Comparison of ENCODE assay signal across 25 mouse cellular contexts in genomic region chr8:47784436-47784835, GRCm38 (mm10). TPM values are rescaled to one million over a fixed set of nuclear protein-coding genes. Genes with fewer than 3 reads are reported as not detected.
DNase-seq lines count a peak whose midpoint lies in the region; ATAC-seq and TF ChIP-seq lines count a peak whose summit lies in the region.
"Had no signal": no experiment of that assay in that cellular context is flagged by ENCODE, and none has a peak within 500 bp of the region (broad histone marks: within the 10 kb centered on the region; RNA-seq: fewer than 3 reads in every experiment).

No protein-coding gene starts in this region.

- WGBS in heart, embryonic 10.5 days: 82% methylated on average over 7 of the region's 7 CpGs
- WGBS in stomach, postnatal 0 days: 62% methylated on average over 7 of the region's 7 CpGs
- 93% methylated on average over 7 of the region's 7 CpGs for WGBS in hindbrain, embryonic 14.5 days

- intact Hi-C loops in gastrocnemius, postnatal 14 days (cut with DNase I; ENCODE audit: low total_unique reads): no loop called here

- no peaks in the 10 kb centered on the region for H3K27me3 ChIP-seq in heart, embryonic 10.5 days (ENCODE audit: insufficient read depth, poor library complexity, severe bottlenecking)
- no peaks in the 10 kb centered on the region for H3K27me3 ChIP-seq in stomach, postnatal 0 days (ENCODE audit: control insufficient read depth, insufficient read depth, low read length)
- no peaks in the 10 kb centered on the region for H3K27me3 ChIP-seq in hindbrain, embryonic 14.5 days (ENCODE audit: control insufficient read depth, insufficient read depth, low read length)
- H3K27me3 ChIP-seq: CH12.LX; forebrain, embryonic 13.5 days; midbrain, embryonic 15.5 days had no signal

- no peak for ATAC-seq in stomach, postnatal 0 days (ENCODE audit: low FRiP score, low TSS enrichment)
- no peak for ATAC-seq in hindbrain, embryonic 14.5 days (ENCODE audit: low FRiP score)
- ATAC-seq: forebrain, embryonic 13.5 days; midbrain, embryonic 15.5 days had no signal

- H3K4me2 ChIP-seq in stomach, postnatal 0 days (replicated peaks; ENCODE audit: low read depth): no peak overlapping the region
- no peak overlapping the region for H3K4me2 ChIP-seq in hindbrain, embryonic 14.5 days (replicated peaks)
- H3K4me2 ChIP-seq: forebrain, embryonic 13.5 days; midbrain, embryonic 15.5 days had no signal

- no peak for TF ChIP-seq CTCF in stomach, postnatal 0 days (IDR thresholded peaks at IDR 0.05; ENCODE audit: low read depth)

- peak; percentile 66 to 82 for DNase-seq in heart, adult 18-20 months
- no peak for DNase-seq in heart, embryonic 10.5 days (ENCODE audit: low spot score)
- peak; percentile 22 for DNase-seq in lung, postnatal 14 days
- no peak for DNase-seq in lung, postnatal 4 days
- DNase-seq in gastrocnemius, postnatal 14 days: peak; percentile 46
- peak; percentile 14 for DNase-seq in lung, postnatal 25 days (ENCODE audit: low spot score)
- no peak for DNase-seq in stomach, postnatal 0 days (ENCODE audit: low spot score)
- no peak for DNase-seq in hindbrain, embryonic 14.5 days (ENCODE audit: low spot score)
- DNase-seq: cerebellum, adult 11-12 months; cerebellum, postnatal 36 days; kidney, adult 2 months; kidney, postnatal 14 days had no signal

- TF ChIP-seq EP300 in stomach, postnatal 0 days (optimal IDR thresholded peaks at IDR 0.05): no peak

- H3K4me1 ChIP-seq in heart, embryonic 10.5 days: 0 out of 2 replicates have a peak, but pooled peaks cover 6% of the 10 kb centered on the region
- H3K4me1 ChIP-seq in stomach, postnatal 0 days (replicated peaks; ENCODE audit: control insufficient read depth, insufficient read depth): no peaks in the 10 kb centered on the region
- 0 out of 2 replicates have a peak, but pooled peaks cover 5% of the 10 kb centered on the region for H3K4me1 ChIP-seq in hindbrain, embryonic 14.5 days (replicated peaks; ENCODE audit: control insufficient read depth, insufficient read depth, low read length)

- H3K27ac ChIP-seq in heart, embryonic 10.5 days: no peak overlapping the region
- H3K27ac ChIP-seq in stomach, postnatal 0 days (replicated peaks): no peak overlapping the region
- no peak overlapping the region for H3K27ac ChIP-seq in hindbrain, embryonic 14.5 days
- H3K27ac ChIP-seq: embryonic facial prominence, embryonic 10.5 days; forebrain, embryonic 13.5 days; midbrain, embryonic 15.5 days had no signal

- no peaks in the 10 kb centered on the region for H3K36me3 ChIP-seq in heart, embryonic 10.5 days
- H3K36me3 ChIP-seq in stomach, postnatal 0 days (ENCODE audit: control insufficient read depth, insufficient read depth, low read length): no peaks in the 10 kb centered on the region
- no peaks in the 10 kb centered on the region for H3K36me3 ChIP-seq in hindbrain, embryonic 14.5 days (replicated peaks; ENCODE audit: control insufficient read depth, insufficient read depth)
- H3K36me3 ChIP-seq: embryonic facial prominence, embryonic 10.5 days; midbrain, embryonic 15.5 days had no signal

- no peak overlapping the region for H3K9ac ChIP-seq in stomach, postnatal 0 days (ENCODE audit: low read length)
- no peak overlapping the region for H3K9ac ChIP-seq in hindbrain, embryonic 14.5 days
- H3K9ac ChIP-seq: forebrain, embryonic 13.5 days; midbrain, embryonic 15.5 days had no signal

- no peak overlapping the region for H3K4me3 ChIP-seq in heart, embryonic 10.5 days
- H3K4me3 ChIP-seq in stomach, postnatal 0 days (ENCODE audit: low read depth, low read length): no peak overlapping the region
- H3K4me3 ChIP-seq in hindbrain, embryonic 14.5 days (replicated peaks; ENCODE audit: low read length): no peak overlapping the region
- H3K4me3 ChIP-seq: embryonic facial prominence, embryonic 10.5 days; forebrain, embryonic 13.5 days; midbrain, embryonic 15.5 days had no signal

- no peaks in the 10 kb centered on the region for H3K9me3 ChIP-seq in heart, embryonic 10.5 days
- H3K9me3 ChIP-seq in stomach, postnatal 0 days (ENCODE audit: control insufficient read depth, low read length): no peaks in the 10 kb centered on the region
- H3K9me3 ChIP-seq in hindbrain, embryonic 14.5 days (ENCODE audit: control insufficient read depth, low read length): no peaks in the 10 kb centered on the region
- H3K9me3 ChIP-seq: midbrain, embryonic 15.5 days had no signal

RNA-seq across cellular contexts. Expression of gene Cldn24, which starts 37.5 kb away (rescaled TPM):
- total RNA-seq in heart, adult 18-20 months (2021): not detected
- not detected in 2 replicates for polyA plus RNA-seq in heart, embryonic 10.5 days (2016; fragmentation: Nextera tagmentation; extraction: Ambion mirVana)
- total RNA-seq in gastrocnemius, postnatal 14 days (2021): not detected
- not detected in 2 replicates for polyA plus RNA-seq in stomach, postnatal 0 days (2015; fragmentation: Nextera tagmentation; extraction: Ambion mirVana)
- not detected in 2 replicates for polyA plus RNA-seq in hindbrain, embryonic 14.5 days (2014; fragmentation: Nextera tagmentation; extraction: Ambion mirVana)
- total RNA-seq: adrenal gland, adult 18-20 months; CH12.LX; gastrocnemius, postnatal 4 days; hematopoietic stem cell, adult 5-6 weeks; megakaryocyte, adult 5-6 weeks; neutrophil, adult 5-6 weeks had no signal
- polyA plus RNA-seq: embryonic facial prominence, embryonic 10.5 days; forebrain, embryonic 13.5 days; kidney, adult 2 months; limb, embryonic 14.5 days; liver, embryonic 16.5 days; midbrain, embryonic 15.5 days; spleen, adult 2 months; stomach, embryonic 16.5 days had no signal

RNA-seq across cellular contexts. Expression of gene Cldn22, which starts 39.8 kb away (rescaled TPM):
- total RNA-seq in heart, adult 18-20 months (2021): under 1 TPM in 1 of 2 experiments, not detected in 1; 0.49 TPM
- not detected in 2 replicates for polyA plus RNA-seq in heart, embryonic 10.5 days (2016; fragmentation: Nextera tagmentation; extraction: Ambion mirVana)
- under 1 TPM in 1 of 2 experiments, not detected in 1; 0.29 TPM for total RNA-seq in gastrocnemius, postnatal 14 days (2021)
- not detected in 2 replicates for polyA plus RNA-seq in stomach, postnatal 0 days (2015; fragmentation: Nextera tagmentation; extraction: Ambion mirVana)
- polyA plus RNA-seq in hindbrain, embryonic 14.5 days (2014; fragmentation: Nextera tagmentation; extraction: Ambion mirVana): not detected in 2 replicates
- total RNA-seq: CH12.LX; hematopoietic stem cell, adult 5-6 weeks; megakaryocyte, adult 5-6 weeks; neutrophil, adult 5-6 weeks had no signal
- polyA plus RNA-seq: embryonic facial prominence, embryonic 10.5 days; forebrain, embryonic 13.5 days; liver, embryonic 16.5 days; midbrain, embryonic 15.5 days; stomach, embryonic 16.5 days had no signal

Comparison
In these comparisons a context has a peak if more than half of its experiments do, and no peak if none do; other contexts are left out.
1. DNase-seq: peak in heart, adult 18-20 months (2 of 2), lung, postnatal 14 days (single experiment), gastrocnemius, postnatal 14 days (single experiment) and lung, postnatal 25 days (single experiment); none in heart, embryonic 10.5 days (single experiment), lung, postnatal 4 days (0 of 2), stomach, postnatal 0 days (single experiment) and hindbrain, embryonic 14.5 days (single experiment).